Mouse (Mus musculus) MEL (cell line): ENCODE results near the gene Cux1. TPM values are rescaled to one million over a fixed set of nuclear protein-coding genes. Genes with fewer than 3 reads are reported as not detected.

Experiments used
- DNase-seq: peaks from one replicate; pipeline ENCODE4 v3.0.0; 2011; ENCODE audit warnings: low read depth, low spot score
- H3K27ac ChIP-seq: 2 replicates; pipeline ENCODE4 v1.5.1; 2012; ENCODE audit warnings: low read depth, mild to moderate bottlenecking, control low read depth, low read length, moderate library complexity; ENCODE audit not compliant: control insufficient read depth
- H3K27me3 ChIP-seq, 2 experiments: fragments of 150-350 bp in 1 of 2; sonication (generic) in 1 of 2; 2 replicates each; pipeline ENCODE4 v1.6.1; 2012; ENCODE audit warnings: low read length in 2 of 2, mild to moderate bottlenecking in 2 of 2, improper control_type of control experiment in 1 of 2, moderate library complexity in 1 of 2; ENCODE audit not compliant: insufficient read depth in 2 of 2, control insufficient read depth in 1 of 2
- H3K36me3 ChIP-seq, 2 experiments: 2 replicates each; pipeline ENCODE4 v1.6.1; 2012 to 2014; ENCODE audit warnings: low read length in 2 of 2, improper control_type of control experiment in 1 of 2, inconsistent platforms in 1 of 2, mild to moderate bottlenecking in 1 of 2; ENCODE audit not compliant: insufficient read depth in 2 of 2, control insufficient read depth in 1 of 2
- H3K4me1 ChIP-seq, 2 experiments: fragments of 150-350 bp in 1 of 2; sonication (generic) in 1 of 2; 2 replicates each; pipeline ENCODE4 v1.6.1; 2012; ENCODE audit warnings: low read length in 2 of 2, improper control_type of control experiment in 1 of 2, mild to moderate bottlenecking in 1 of 2; ENCODE audit not compliant: insufficient read depth in 2 of 2, control insufficient read depth in 1 of 2
- H3K4me3 ChIP-seq, 2 experiments: fragments of 150-350 bp in 1 of 2; sonication (generic) in 1 of 2; 2 replicates each; pipeline ENCODE4 v1.5.1; 2012; ENCODE audit warnings: low read depth in 2 of 2, low read length in 2 of 2, mild to moderate bottlenecking in 2 of 2, moderate library complexity in 2 of 2, control low read depth in 1 of 2, improper control_type of control experiment in 1 of 2; ENCODE audit not compliant: control insufficient read depth in 1 of 2, insufficient read depth in 1 of 2
- H3K79me2 ChIP-seq: 2 replicates; pipeline ENCODE4 v1.6.1; 2012; ENCODE audit warnings: mild to moderate bottlenecking, low read length, moderate library complexity; ENCODE audit not compliant: control insufficient read depth, poor library complexity, insufficient read depth
- H3K9ac ChIP-seq: 2 replicates; pipeline ENCODE4 v1.6.1; 2012; ENCODE audit warnings: low read depth, mild to moderate bottlenecking, control low read depth, low read length, moderate library complexity; ENCODE audit not compliant: control insufficient read depth, poor library complexity, severe bottlenecking
- H3K9me3 ChIP-seq: fragments of 150-350 bp; sonication (generic); replicated peaks from 2 replicates; pipeline ENCODE4 v1.6.1; 2012; ENCODE audit warnings: mild to moderate bottlenecking, low read length, improper control_type of control experiment, moderate library complexity; ENCODE audit not compliant: insufficient read depth
- BHLHE40 ChIP-seq: IDR thresholded peaks from 2 replicates; pipeline ENCODE4 v1.6.1; 2012; ENCODE audit warnings: low read depth, mild to moderate bottlenecking, inconsistent platforms, low read length, improper control_type of control experiment, borderline replicate concordance
- CHD1 ChIP-seq: IDR thresholded peaks from 2 replicates; pipeline ENCODE4 v1.6.1; 2012; ENCODE audit warnings: low read depth, mild to moderate bottlenecking, inconsistent platforms, low read length, improper control_type of control experiment
- CHD2 ChIP-seq: IDR thresholded peaks from 2 replicates; pipeline ENCODE4 v1.6.1; 2011; ENCODE audit warnings: low read length, improper control_type of control experiment
- CTCF ChIP-seq, 3 experiments: IDR thresholded peaks in 2 of 3; conservative IDR thresholded peaks in 1 of 3; 2 replicates each; pipeline ENCODE4 v1.5.1; 2011 to 2012; ENCODE audit warnings: low read length in 3 of 3, low read depth in 2 of 3, mild to moderate bottlenecking in 2 of 3, improper control_type of control experiment in 1 of 3, inconsistent platforms in 1 of 3, mixed read lengths in 1 of 3, moderate library complexity in 1 of 3; ENCODE audit not compliant: control insufficient read depth in 1 of 3, insufficient read depth in 1 of 3, poor library complexity in 1 of 3, severe bottlenecking in 1 of 3
- E2F4 ChIP-seq: IDR thresholded peaks from 2 replicates; pipeline ENCODE4 v1.6.1; 2011; ENCODE audit warnings: low read depth, low read length, improper control_type of control experiment, borderline replicate concordance
- ELF1 ChIP-seq: IDR thresholded peaks from 2 replicates; pipeline ENCODE4 v1.6.1; 2014; ENCODE audit warnings: low read depth, mild to moderate bottlenecking, inconsistent platforms, low read length, improper control_type of control experiment, moderate library complexity
- GABPA ChIP-seq: IDR thresholded peaks from 2 replicates; pipeline ENCODE4 v1.6.1; 2012; ENCODE audit warnings: low read depth, mild to moderate bottlenecking, inconsistent platforms, low read length, improper control_type of control experiment, moderate library complexity
- GATA1 ChIP-seq: IDR thresholded peaks from 2 replicates; pipeline ENCODE4 v1.6.1; 2011; ENCODE audit warnings: low read depth, low read length, improper control_type of control experiment
- HCFC1 ChIP-seq: IDR thresholded peaks from 2 replicates; pipeline ENCODE4 v1.6.1; 2012; ENCODE audit warnings: low read depth, mild to moderate bottlenecking, inconsistent platforms, low read length, improper control_type of control experiment, moderate library complexity
- JUND ChIP-seq: IDR thresholded peaks from 2 replicates; pipeline ENCODE4 v1.6.1; 2011; ENCODE audit warnings: low read depth, mild to moderate bottlenecking, improper control_type of control experiment, low read length
- MAFK ChIP-seq: IDR thresholded peaks from 2 replicates; pipeline ENCODE4 v1.6.1; 2011; ENCODE audit warnings: low read depth, mild to moderate bottlenecking, low read length, improper control_type of control experiment, borderline replicate concordance
- MEF2A ChIP-seq: IDR thresholded peaks from 2 replicates; pipeline ENCODE4 v1.6.1; 2014; ENCODE audit warnings: low read depth, mild to moderate bottlenecking, inconsistent platforms, low read length, improper control_type of control experiment; ENCODE audit not compliant: poor library complexity, insufficient replicate concordance, severe bottlenecking; ENCODE audit errors: extremely low read depth
- MYC ChIP-seq: IDR thresholded peaks from 2 replicates; pipeline ENCODE4 v1.6.1; 2011; ENCODE audit warnings: low read depth, mild to moderate bottlenecking, low read length, improper control_type of control experiment, moderate library complexity
- NELFE ChIP-seq: IDR thresholded peaks from 2 replicates; pipeline ENCODE4 v1.6.1; 2011; ENCODE audit warnings: low read depth, low read length, improper control_type of control experiment
- POLR2A ChIP-seq, 2 experiments: IDR thresholded peaks; 2 replicates each; pipeline ENCODE4 v1.6.1; 2011 to 2012; ENCODE audit warnings: low read length in 2 of 2, mild to moderate bottlenecking in 2 of 2, control low read depth in 1 of 2, improper control_type of control experiment in 1 of 2, low read depth in 1 of 2, moderate library complexity in 1 of 2; ENCODE audit not compliant: control insufficient read depth in 1 of 2, insufficient read depth in 1 of 2, poor library complexity in 1 of 2
- POLR2AphosphoS2 ChIP-seq: IDR thresholded peaks from 2 replicates; pipeline ENCODE4 v1.6.1; 2011; ENCODE audit warnings: low read length, improper control_type of control experiment
- RAD21 ChIP-seq: IDR thresholded peaks from 2 replicates; pipeline ENCODE4 v1.6.1; 2011; ENCODE audit warnings: mild to moderate bottlenecking, low read depth, low read length, improper control_type of control experiment
- RCOR1 ChIP-seq: IDR thresholded peaks from 2 replicates; pipeline ENCODE4 v1.6.1; 2012; ENCODE audit warnings: low read depth, mild to moderate bottlenecking, inconsistent platforms, low read length, improper control_type of control experiment
- TAL1 ChIP-seq: IDR thresholded peaks from 2 replicates; pipeline ENCODE4 v1.6.1; 2012; ENCODE audit warnings: mild to moderate bottlenecking, inconsistent platforms, low read length, moderate library complexity, mixed read lengths
- TBP ChIP-seq: IDR thresholded peaks from 2 replicates; pipeline ENCODE4 v1.8.0; 2011; ENCODE audit warnings: low read depth, low read length, improper control_type of control experiment
- TCF12 ChIP-seq: IDR thresholded peaks from 2 replicates; pipeline ENCODE4 v1.6.1; 2014; ENCODE audit warnings: low read depth, mild to moderate bottlenecking, inconsistent platforms, low read length, improper control_type of control experiment, moderate library complexity
- UBTF ChIP-seq: IDR thresholded peaks from 2 replicates; pipeline ENCODE4 v1.6.1; 2012; ENCODE audit warnings: low read depth, mild to moderate bottlenecking, inconsistent platforms, low read length, improper control_type of control experiment, moderate library complexity, borderline replicate concordance; ENCODE audit not compliant: insufficient read depth
- USF2 ChIP-seq, 2 experiments: IDR thresholded peaks; 2 replicates each; pipeline ENCODE4 v1.6.1; 2011 to 2012; ENCODE audit warnings: improper control_type of control experiment in 2 of 2, low read length in 2 of 2, borderline replicate concordance in 1 of 2, inconsistent platforms in 1 of 2, low read depth in 1 of 2, mild to moderate bottlenecking in 1 of 2; ENCODE audit not compliant: insufficient read depth in 1 of 2
- ZC3H11A ChIP-seq: IDR thresholded peaks from 2 replicates; pipeline ENCODE4 v1.6.1; 2012; ENCODE audit warnings: low read depth, mild to moderate bottlenecking, inconsistent platforms, low read length, improper control_type of control experiment
- ZNF384 ChIP-seq: IDR thresholded peaks from 2 replicates; pipeline ENCODE4 v1.6.1; 2012; ENCODE audit warnings: low read depth, mild to moderate bottlenecking, inconsistent platforms, low read length, improper control_type of control experiment
- polyA plus RNA-seq, 2 experiments: library from polyadenylated mRNA; stranded (reverse) in 1 of 2; unstranded in 1 of 2; fragments of >175 nt in 1 of 2; fragments of >200 nt in 1 of 2; gene quantifications; 2 replicates each; pipeline versions ENCODE4 v1.2.1 to v1.2.4; 2012; ENCODE audit warnings: low replicate concordance in 2 of 2, low read depth in 1 of 2; ENCODE audit not compliant: insufficient read length in 2 of 2, insufficient read depth in 1 of 2, missing spikeins in 1 of 2
- total RNA-seq: library from RNA; depleted of rRNA; stranded (reverse); fragments of 300-350 nt; gene quantifications from 2 replicates; pipeline ENCODE4 v1.2.3, GENCODE M21; 2012

The Cux1 gene
- total and polyA plus RNA-seq, 3 experiments, result 71.1 to 104 TPM; not detected in 1

DNA sequence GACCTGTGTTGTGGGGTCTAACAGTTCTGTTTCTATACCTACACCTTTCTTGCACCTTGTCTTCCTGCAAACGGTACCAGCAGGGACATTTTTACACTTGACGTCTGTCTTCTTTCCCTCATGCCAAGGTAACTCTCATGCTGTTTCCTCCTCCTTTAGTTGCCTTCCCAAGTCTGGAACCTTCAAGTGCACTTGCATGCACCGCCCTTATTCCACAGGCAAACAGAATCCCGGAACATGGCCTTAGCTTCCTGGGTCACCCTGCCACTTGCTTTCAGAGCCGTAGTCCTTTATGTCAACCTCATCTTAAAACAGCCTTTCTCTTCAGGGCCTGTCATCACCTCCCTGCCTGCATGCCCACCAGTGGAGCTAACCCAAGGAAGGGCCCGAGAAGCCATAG lies 15.7 kb downstream of the Cux1 start:
- no peak for TF ChIP-seq RAD21
- no peak for TF ChIP-seq UBTF
- TF ChIP-seq ELF1, result no peak
- TF ChIP-seq CHD2, result no peak
- no peak for TF ChIP-seq GABPA
- no peak for TF ChIP-seq NELFE
- TF ChIP-seq TBP, result no peak
- TF ChIP-seq CTCF (IDR thresholded peaks at IDR 0.05 in 2 of 3, conservative IDR thresholded peaks at IDR 0.05 in 1 of 3; ENCODE audit: control insufficient read depth in 1 of 3, insufficient read depth in 1 of 3, low read depth in 2 of 3, low read length in 3 of 3, poor library complexity in 1 of 3, severe bottlenecking in 1 of 3), result no peak
- TF ChIP-seq POLR2AphosphoS2, result no peak
- Histone ChIP-seq H3K27me3 (no peaks in the 10 kb centered on the region), H3K36me3 (peaks cover 8 to 11% of the 10 kb centered on the region in 2 experiments), H3K27ac (no peak overlapping the region), H3K4me3 (no peak overlapping the region), H3K4me1 (peaks cover 8 to 13% of the 10 kb centered on the region in 2 experiments; a peak in 3 of 4 replicates), H3K79me2 (peaks cover 86% of the 10 kb centered on the region), H3K9ac (no peak overlapping the region), H3K9me3 (no peaks in the 10 kb centered on the region)
- DNase-seq, result no peak

DNA sequence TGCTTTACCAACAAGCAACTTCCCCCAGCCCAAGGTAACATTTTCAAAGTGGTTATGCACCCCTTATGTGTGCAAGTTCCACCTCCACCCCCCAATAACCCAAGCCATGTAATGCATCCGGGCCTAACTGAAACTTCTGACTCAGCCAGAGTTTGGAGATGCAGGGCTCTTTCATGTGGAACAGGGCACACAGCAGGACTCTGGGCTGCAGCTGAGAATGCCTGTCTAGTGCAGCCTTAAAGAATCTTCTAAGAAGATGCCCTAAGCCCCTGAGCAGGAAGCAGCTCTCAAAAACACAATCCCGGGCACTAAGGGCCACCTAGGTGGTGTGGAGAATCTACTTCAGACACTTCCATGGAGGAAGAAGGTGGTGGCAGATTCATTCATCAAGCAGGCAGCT lies 16.6 kb downstream of the Cux1 start:
- H3K36me3 ChIP-seq, result peaks cover 5 to 12% of the 10 kb centered on the region in 2 experiments
- H3K9me3 ChIP-seq, result no peaks in the 10 kb centered on the region
- DNase-seq, result no peak

More for the DNA sequence above, 16.6 kb downstream of the Cux1 start:
- peaks cover 84% of the 10 kb centered on the region for H3K79me2 ChIP-seq
- H3K27ac ChIP-seq, result no peak overlapping the region
- peaks cover 5 to 14% of the 10 kb centered on the region in 2 experiments for H3K4me1 ChIP-seq
- TF ChIP-seq RAD21 (no peak), E2F4 (no peak), GABPA (no peak), TAL1 (no peak), MYC (no peak), POLR2A (IDR thresholded peaks at IDR 0.05; ENCODE audit: control insufficient read depth in 1 of 2, insufficient read depth in 1 of 2, low read depth in 1 of 2, low read length in 2 of 2, poor library complexity in 1 of 2) (no peak), MAFK (no peak), BHLHE40 (no peak), CHD2 (no peak), TCF12 (no peak), CHD1 (no peak), USF2 (IDR thresholded peaks at IDR 0.05; ENCODE audit: borderline replicate concordance in 1 of 2, insufficient read depth in 1 of 2, low read depth in 1 of 2, low read length in 2 of 2) (no peak), GATA1 (no peak), HCFC1 (no peak), MEF2A (no peak), RCOR1 (no peak), ZNF384 (no peak), ZC3H11A (no peak), JUND (no peak)
- TF ChIP-seq, all 39 proteins: peak for 0
- Histone ChIP-seq H3K27me3 (no peaks in the 10 kb centered on the region), H3K4me3 (no peak overlapping the region), H3K9ac (no peak overlapping the region)
